Mouse (Mus musculus) hindbrain, embryonic 11.5 days (tissue): ENCODE data around the gene Pde4a. TPM values are rescaled to one million over a fixed set of nuclear protein-coding genes. Genes with fewer than 3 reads are reported as not detected.
A peak's percentile ranks its signal among the peaks of the same experiment; 100 is the strongest.
"Not testable (repeated sequence)": the region's sequence is repeated elsewhere in the genome, so short reads cannot be mapped to it uniquely, and the experiment has no call there.

ENCODE experiments used
- ATAC-seq: fragments of 200-750 bp; cut with Nextera tagmentation; 2 replicates; pipeline ENCODE4 v1.8.0; 2017; ENCODE audit warnings: mild to moderate bottlenecking, moderate TSS enrichment, moderate library complexity; ENCODE audit not compliant: low FRiP score
- DNase-seq: peaks from one replicate; pipeline ENCODE4 v3.0.0-alpha.2; 2015; ENCODE audit warnings: low spot score
- H3K27ac ChIP-seq: fragments of 300-500 bp; sonication (generic); 2 replicates; pipeline ENCODE4 v1.5.1; 2014; ENCODE audit warnings: mild to moderate bottlenecking, low read depth, low read length
- H3K27me3 ChIP-seq: fragments of 300-500 bp; sonication (generic); 2 replicates; pipeline ENCODE4 v1.6.1; 2014; ENCODE audit warnings: mild to moderate bottlenecking, low read length, moderate library complexity, mixed read lengths; ENCODE audit not compliant: control insufficient read depth, insufficient read depth
- H3K36me3 ChIP-seq: fragments of 300-500 bp; sonication (generic); 2 replicates; pipeline ENCODE4 v1.6.1; 2014; ENCODE audit warnings: mild to moderate bottlenecking, low read length, moderate library complexity, mixed read lengths; ENCODE audit not compliant: control insufficient read depth, insufficient read depth
- H3K4me1 ChIP-seq: fragments of 300-500 bp; sonication (generic); replicated peaks from 2 replicates; pipeline ENCODE4 v1.6.1; 2014; ENCODE audit warnings: low read length, mixed read lengths; ENCODE audit not compliant: control insufficient read depth, insufficient read depth
- H3K4me2 ChIP-seq: fragments of 300-500 bp; sonication (generic); replicated peaks from 2 replicates; pipeline ENCODE4 v1.6.1; 2014; ENCODE audit warnings: mild to moderate bottlenecking, low read depth, low read length
- H3K4me3 ChIP-seq: fragments of 300-500 bp; sonication (generic); 2 replicates; pipeline ENCODE4 v1.5.1; 2014; ENCODE audit warnings: low read depth, low read length
- H3K9ac ChIP-seq: fragments of 300-500 bp; sonication (generic); 2 replicates; pipeline ENCODE4 v1.6.1; 2014; ENCODE audit warnings: low read depth, low read length
- H3K9me3 ChIP-seq: fragments of 300-500 bp; sonication (generic); 2 replicates; pipeline ENCODE4 v1.6.1; 2016; ENCODE audit warnings: low read length; ENCODE audit not compliant: control insufficient read depth
- WGBS: fragments of 180-500 bp; shearing (Covaris S2); extraction: QIAGEN DNeasy Blood & Tissue Kit; methylation state at CpG from one replicate; pipeline ENCODE4 v1.1.7; 2014; 5-methylcytosine and 5-hydroxymethylcytosine counted together
- polyA plus RNA-seq: library from polyadenylated mRNA; unstranded; fragments of >200 nt; fragmentation: Nextera tagmentation; extraction: Ambion mirVana; gene quantifications from 2 replicates; pipeline ENCODE4 v1.2.1, GENCODE M21; 2014

Pde4a gene
- polyA plus RNA-seq, 1 experiment from 2014 or later: 5.7 TPM

GRCm38 (mm10) chr9:21210821-21211220 is 45.3 kb downstream of the Pde4a start:
- 81% methylated on average over 6 of the region's 6 CpGs for WGBS
- Histone ChIP-seq H3K27ac (no peak overlapping the region), H3K4me3 (no peak overlapping the region), H3K9me3 (no peaks in the 10 kb centered on the region), H3K9ac (no peak overlapping the region), H3K4me2 (no peak overlapping the region), H3K36me3 (no peaks in the 10 kb centered on the region), H3K4me1 (no peaks in the 10 kb centered on the region), H3K27me3 (no peaks in the 10 kb centered on the region)
- ATAC-seq (no peak), DNase-seq (no peak)

- H3K27me3 ChIP-seq: no peaks in the 10 kb centered on the region
- no peak overlapping the region for H3K4me3 ChIP-seq
- no peaks in the 10 kb centered on the region for H3K4me1 ChIP-seq
- no peaks in the 10 kb centered on the region for H3K36me3 ChIP-seq
- no peak overlapping the region for H3K27ac ChIP-seq
- DNase-seq (no peak), ATAC-seq (no peak)
- H3K4me2 ChIP-seq: no peak overlapping the region
- H3K9me3 ChIP-seq: no peaks in the 10 kb centered on the region
- 88% methylated on average over 7 of the region's 7 CpGs for WGBS
- no peak overlapping the region for H3K9ac ChIP-seq
These were observed 46.1 kb downstream of the Pde4a start for GRCm38 (mm10) chr9:21211624-21212023.

- Histone ChIP-seq H3K9me3 (no peaks in the 10 kb centered on the region), H3K27ac (no peak overlapping the region), H3K27me3 (no peaks in the 10 kb centered on the region), H3K4me2 (no peak overlapping the region), H3K9ac (no peak overlapping the region), H3K36me3 (no peaks in the 10 kb centered on the region), H3K4me3 (no peak overlapping the region), H3K4me1 (no peaks in the 10 kb centered on the region)
- ATAC-seq: no peak
- peak; percentile 59 for DNase-seq
- 37% methylated on average over 7 of the region's 7 CpGs for WGBS
These were observed 48.2 kb downstream of the Pde4a start for GRCm38 (mm10) chr9:21213617-21214190.

- Histone ChIP-seq H3K27ac (peak overlapping the region; percentile 39), H3K4me1 (no peaks in the 10 kb centered on the region), H3K9ac (no peak overlapping the region), H3K4me3 (no peak overlapping the region), H3K36me3 (no peaks in the 10 kb centered on the region), H3K27me3 (no peaks in the 10 kb centered on the region), H3K9me3 (no peaks in the 10 kb centered on the region), H3K4me2 (no peak overlapping the region)
- WGBS: 67% methylated on average over 25 of the region's 25 CpGs
- ATAC-seq: peak; percentile 69
- DNase-seq: peak; percentile 64
These were observed 50.7 kb downstream of the Pde4a start for GRCm38 (mm10) chr9:21216050-21216841.

- H3K4me2 ChIP-seq: no peak overlapping the region
- no peak overlapping the region for H3K4me3 ChIP-seq
- H3K27me3 ChIP-seq: no peaks in the 10 kb centered on the region
- H3K9ac ChIP-seq: no peak overlapping the region
- H3K9me3 ChIP-seq: no peaks in the 10 kb centered on the region
- DNase-seq (no peak), ATAC-seq (0 out of 2 replicates have a peak, but pooled peaks have one; percentile 8)
- WGBS: 54% methylated on average over 3 of the region's 3 CpGs
- no peak overlapping the region for H3K27ac ChIP-seq
- no peaks in the 10 kb centered on the region for H3K4me1 ChIP-seq
- H3K36me3 ChIP-seq: no peaks in the 10 kb centered on the region
These were observed 54.3 kb downstream of the Pde4a start for GRCm38 (mm10) chr9:21219820-21220219.

- 16% methylated on average over 21 of the region's 21 CpGs for WGBS
- no peaks in the 10 kb centered on the region for H3K9me3 ChIP-seq
- H3K27me3 ChIP-seq: no peaks in the 10 kb centered on the region
- no peak overlapping the region for H3K27ac ChIP-seq
- peak overlapping the region; percentile 6; the same call in 1 of the 2 replicates for H3K4me3 ChIP-seq
- DNase-seq: peak; percentile 93
- peak; percentile 86 for ATAC-seq
- no peaks in the 10 kb centered on the region for H3K36me3 ChIP-seq
- no peaks in the 10 kb centered on the region for H3K4me1 ChIP-seq
- H3K9ac ChIP-seq: no peak overlapping the region
- 0 out of 2 replicates have a peak overlapping the region, but pooled peaks have one; percentile 3 for H3K4me2 ChIP-seq
These were observed 55.2 kb downstream of the Pde4a start for GRCm38 (mm10) chr9:21220490-21221382.

GRCm38 (mm10) chr9:21221383-21221929 is 55.9 kb downstream of the Pde4a start:
- no peak for ATAC-seq
- Histone ChIP-seq H3K4me3 (no peak overlapping the region), H3K4me1 (no peaks in the 10 kb centered on the region), H3K9me3 (no peaks in the 10 kb centered on the region), H3K36me3 (no peaks in the 10 kb centered on the region), H3K27me3 (no peaks in the 10 kb centered on the region), H3K27ac (no peak overlapping the region), H3K9ac (no peak overlapping the region), H3K4me2 (no peak overlapping the region)
- DNase-seq: peak; percentile 78
- WGBS: 22% methylated on average over 7 of the region's 7 CpGs

- 95% methylated on average over 1 of the region's 2 CpGs for WGBS
- H3K4me3 ChIP-seq, ATAC-seq, H3K27me3 ChIP-seq, H3K4me1 ChIP-seq, DNase-seq, H3K4me2 ChIP-seq, H3K36me3 ChIP-seq, H3K9me3 ChIP-seq, H3K27ac ChIP-seq, H3K9ac ChIP-seq: not testable (repeated sequence)
These were observed 58.0 kb downstream of the Pde4a start for GRCm38 (mm10) chr9:21223490-21223889.
